Mouse (Mus musculus) limb, embryonic 15.5 days (tissue): Measurements from ENCODE around the gene Neil3. TPM values are rescaled to one million over a fixed set of nuclear protein-coding genes. Genes with fewer than 3 reads are reported as not detected.
A peak's percentile ranks its signal among the peaks of the same experiment; 100 is the strongest.

Source experiments
- ATAC-seq: fragments of 200-750 bp; cut with Nextera tagmentation; 2 replicates; pipeline ENCODE4 v1.8.0; 2017; ENCODE audit warnings: low read depth, moderate TSS enrichment; ENCODE audit not compliant: insufficient number of reproducible peaks, low FRiP score, low TSS enrichment
- H3K27ac ChIP-seq: fragments of 300-500 bp; sonication (generic); 2 replicates; pipeline ENCODE4 v1.5.1; 2015; ENCODE audit warnings: moderate library complexity, mild to moderate bottlenecking, inconsistent platforms
- H3K27me3 ChIP-seq: fragments of 300-500 bp; sonication (generic); 2 replicates; pipeline ENCODE4 v1.6.1; 2015; ENCODE audit warnings: inconsistent platforms
- H3K36me3 ChIP-seq: fragments of 300-500 bp; sonication (generic); 2 replicates; pipeline ENCODE4 v1.6.1; 2015; ENCODE audit warnings: inconsistent platforms
- H3K4me1 ChIP-seq: fragments of 300-500 bp; sonication (generic); 2 replicates; pipeline ENCODE4 v1.6.1; 2015; ENCODE audit warnings: inconsistent platforms
- H3K4me2 ChIP-seq: fragments of 300-500 bp; sonication (generic); 2 replicates; pipeline ENCODE4 v1.6.1; 2015; ENCODE audit warnings: mild to moderate bottlenecking, inconsistent platforms
- H3K4me3 ChIP-seq: fragments of 300-500 bp; sonication (generic); 2 replicates; pipeline ENCODE4 v1.5.1; 2015; ENCODE audit warnings: mild to moderate bottlenecking, inconsistent platforms
- H3K9ac ChIP-seq: fragments of 300-500 bp; sonication (generic); 2 replicates; pipeline ENCODE4 v1.6.1; 2015; ENCODE audit warnings: inconsistent platforms
- H3K9me3 ChIP-seq: fragments of 300-500 bp; sonication (generic); 2 replicates; pipeline ENCODE4 v1.6.1; 2016; ENCODE audit warnings: inconsistent platforms
- WGBS: fragments of 180-500 bp; shearing (Covaris S2); methylation state at CpG from one replicate; pipeline ENCODE4 v1.1.7; 2015; 5-methylcytosine and 5-hydroxymethylcytosine counted together
- polyA plus RNA-seq: library from polyadenylated mRNA; unstranded; fragments of >200 nt; fragmentation: Nextera tagmentation; extraction: Ambion mirVana; gene quantifications from 2 replicates; pipeline ENCODE4 v1.2.1, GENCODE M21; 2015

The Neil3 gene
- polyA plus RNA-seq = 23.4 and 24.5 TPM in 2 replicates

DNA sequence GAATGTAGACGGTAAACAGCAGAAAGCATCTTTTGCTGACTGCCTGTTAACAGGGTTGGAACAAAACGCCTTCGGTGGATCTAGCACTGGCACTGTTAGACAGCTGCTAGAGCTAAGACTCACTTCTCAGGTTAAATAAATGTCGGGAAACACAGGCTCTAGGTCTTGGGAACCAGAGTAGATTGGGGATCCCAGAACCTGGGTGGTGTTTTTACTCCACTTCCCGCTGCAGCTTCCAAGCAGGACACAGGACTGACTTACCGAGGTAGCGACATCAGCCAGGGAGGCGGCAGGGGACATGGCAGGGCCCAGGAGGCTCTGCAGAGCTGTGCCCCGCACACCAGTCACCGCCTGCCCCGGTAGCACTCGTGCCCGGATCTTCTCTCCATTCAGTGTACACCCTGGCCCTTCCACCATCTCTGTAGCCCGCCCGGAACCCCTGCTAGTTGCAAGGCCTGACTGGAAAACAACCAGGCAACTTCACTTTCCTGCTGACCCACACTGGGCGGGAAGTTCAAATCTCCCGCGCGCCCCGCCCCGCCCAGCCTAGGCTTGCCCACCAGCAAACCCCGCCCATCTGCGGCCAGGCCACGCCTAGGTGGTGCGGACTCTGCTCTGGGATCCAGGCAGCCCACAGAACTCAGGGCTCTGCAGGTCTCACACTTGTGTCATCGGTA lies at the start of gene Neil3:
TSS of gene Neil3 (minus strand) at position 571 of the 677 bp plus-strand sequence.
- peak; percentile 97 for ATAC-seq
- Histone ChIP-seq H3K4me2 (peak within 1 kb of the TSS; percentile 83), H3K4me3 (peak within 1 kb of the TSS; percentile 51), H3K9ac (0 out of 2 replicates have a peak within 1 kb of the TSS, but pooled peaks have one; percentile 27), H3K27me3 (no peaks in the 10 kb centered on the region), H3K27ac (peak within 1 kb of the TSS; percentile 44; the same call in 1 of the 2 replicates), H3K9me3 (no peaks in the 10 kb centered on the region), H3K36me3 (no peaks in the 10 kb centered on the region), H3K4me1 (0 out of 2 replicates have a peak, but pooled peaks cover 8% of the 10 kb centered on the region)
- 1% methylated on average over 26 of the region's 26 CpGs for WGBS

DNA sequence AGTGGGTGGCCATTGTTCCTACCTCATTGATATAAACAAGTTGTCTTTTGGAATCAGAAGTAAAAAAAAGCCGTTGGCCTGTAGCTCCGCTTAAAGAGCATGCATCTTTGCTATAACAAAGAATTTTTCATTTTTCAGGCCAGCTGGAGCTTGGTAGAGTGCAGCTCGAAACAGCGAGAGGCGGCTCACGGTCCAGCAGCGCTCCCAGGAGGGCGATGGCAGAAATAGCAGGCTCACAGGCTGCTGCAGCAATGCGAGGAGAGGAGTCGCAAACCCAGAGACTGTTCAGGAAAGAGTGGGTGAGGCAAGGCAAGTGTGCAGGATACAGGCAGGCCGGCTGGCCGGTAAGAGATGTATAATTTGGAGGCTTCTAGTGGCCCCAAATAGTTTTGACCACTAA lies 42.0 kb upstream of the Neil3 start:
- H3K27ac ChIP-seq = no peak overlapping the region
- no peaks in the 10 kb centered on the region for H3K36me3 ChIP-seq
- H3K4me3 ChIP-seq = no peak overlapping the region
- WGBS = 23% methylated on average over 12 of the region's 12 CpGs
- no peak for ATAC-seq
- H3K27me3 ChIP-seq = no peaks in the 10 kb centered on the region
- no peaks in the 10 kb centered on the region for H3K9me3 ChIP-seq
- H3K4me1 ChIP-seq = no peaks in the 10 kb centered on the region
- no peak overlapping the region for H3K4me2 ChIP-seq
- no peak overlapping the region for H3K9ac ChIP-seq

DNA sequence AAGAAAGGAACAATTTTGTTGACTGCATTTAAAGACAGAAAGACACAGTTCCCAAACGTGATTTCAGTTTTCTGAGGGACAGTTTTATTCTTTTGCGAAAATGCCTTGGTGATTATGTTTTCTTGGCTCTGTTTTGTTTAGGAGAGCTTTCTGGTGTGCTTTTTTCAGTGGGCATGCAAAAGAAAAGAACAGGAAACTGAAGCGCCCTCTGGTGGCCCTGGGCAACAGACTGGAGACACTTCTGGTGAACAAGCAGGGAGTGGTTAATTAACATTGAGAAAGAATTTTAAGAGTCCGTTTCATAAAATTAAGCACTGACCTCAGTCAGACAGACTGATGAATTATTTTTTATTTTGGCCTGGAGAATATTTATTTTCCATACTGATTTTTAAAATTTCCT lies 25.1 kb upstream of the Neil3 start:
- no peak for ATAC-seq
- no peaks in the 10 kb centered on the region for H3K36me3 ChIP-seq
- no peak overlapping the region for H3K9ac ChIP-seq
- H3K4me2 ChIP-seq = no peak overlapping the region
- no peaks in the 10 kb centered on the region for H3K9me3 ChIP-seq
- H3K27ac ChIP-seq = no peak overlapping the region
- no peaks in the 10 kb centered on the region for H3K27me3 ChIP-seq
- H3K4me1 ChIP-seq = no peaks in the 10 kb centered on the region
- 29% methylated on average over 4 of the region's 4 CpGs for WGBS
- no peak overlapping the region for H3K4me3 ChIP-seq

DNA sequence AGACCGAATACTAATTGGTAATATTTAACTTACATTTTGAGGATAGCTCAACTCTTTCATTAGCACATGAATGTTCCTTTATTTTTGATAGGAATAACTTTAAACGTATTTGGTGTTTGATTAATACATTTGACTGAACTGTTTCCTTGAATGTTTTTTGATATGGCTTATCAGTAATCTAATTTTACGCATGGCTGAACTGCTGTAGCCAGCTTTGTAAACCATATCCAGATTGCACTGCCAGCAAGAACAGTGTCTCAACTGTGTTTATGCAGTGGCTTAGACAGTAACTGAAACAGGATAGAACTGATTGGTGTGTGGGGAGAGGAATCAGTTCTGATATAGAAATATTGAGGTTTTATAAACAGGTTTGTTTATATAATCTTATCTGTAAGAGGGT lies 22.6 kb upstream of the Neil3 start:
- Histone ChIP-seq H3K4me1 (no peaks in the 10 kb centered on the region), H3K27ac (no peak overlapping the region), H3K27me3 (no peaks in the 10 kb centered on the region), H3K4me2 (no peak overlapping the region), H3K36me3 (no peaks in the 10 kb centered on the region), H3K9me3 (no peaks in the 10 kb centered on the region), H3K4me3 (no peak overlapping the region), H3K9ac (no peak overlapping the region)
- no peak for ATAC-seq
- WGBS = 85% methylated on average over 3 of the region's 3 CpGs

DNA sequence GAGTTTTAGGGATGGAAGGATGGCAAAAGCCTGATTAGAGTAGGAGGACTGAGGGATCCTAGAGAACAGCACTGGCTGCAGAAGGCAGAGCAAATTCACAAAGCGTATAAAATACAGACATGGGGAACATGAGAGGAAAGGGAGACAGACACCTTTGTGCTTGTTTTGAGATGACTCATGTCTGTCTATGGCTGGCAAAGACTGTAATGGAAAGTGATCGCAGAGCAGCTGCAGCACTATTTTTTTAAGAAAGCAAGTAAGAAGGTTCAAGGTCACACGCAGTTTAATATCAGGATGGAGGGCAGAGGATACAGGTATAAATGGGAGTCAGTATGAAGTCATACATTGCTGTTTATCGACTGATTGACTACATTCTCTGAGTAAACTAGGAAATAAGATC lies 8.2 kb downstream of the Neil3 start:
- H3K4me2 ChIP-seq = no peak overlapping the region
- H3K36me3 ChIP-seq = no peaks in the 10 kb centered on the region
- ATAC-seq = no peak
- H3K4me1 ChIP-seq = no peaks in the 10 kb centered on the region
- WGBS = 83% methylated on average over 4 of the region's 4 CpGs
- H3K9ac ChIP-seq = no peak overlapping the region
- no peaks in the 10 kb centered on the region for H3K27me3 ChIP-seq
- H3K9me3 ChIP-seq = no peaks in the 10 kb centered on the region
- no peak overlapping the region for H3K4me3 ChIP-seq
- no peak overlapping the region for H3K27ac ChIP-seq

DNA sequence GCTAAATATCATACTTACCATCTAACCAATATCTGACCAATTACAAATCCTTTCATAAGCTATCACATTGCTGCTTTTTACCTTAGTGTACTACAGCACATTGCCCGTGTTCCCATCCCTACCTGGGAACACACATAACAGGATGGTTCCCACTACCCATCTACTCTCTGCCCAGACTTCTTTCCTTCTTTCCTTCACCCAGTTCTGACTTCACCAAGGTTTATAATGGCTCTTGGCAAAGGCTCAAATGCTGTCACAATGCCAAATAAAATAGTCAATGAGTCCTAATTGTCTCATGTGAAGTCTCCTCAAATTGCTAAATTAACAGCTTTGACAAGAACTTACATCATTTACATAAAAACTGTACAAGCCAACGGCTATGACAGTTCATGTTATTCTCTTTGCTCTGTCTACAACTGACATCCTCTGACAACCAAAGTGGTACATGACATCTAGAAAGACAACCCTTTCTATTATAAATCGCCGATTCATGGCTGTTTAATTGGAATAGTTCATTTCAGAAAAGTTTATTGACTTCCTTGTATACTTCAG lies 9.9 kb downstream of the Neil3 start:
- no peak overlapping the region for H3K4me2 ChIP-seq
- no peak overlapping the region for H3K27ac ChIP-seq
- no peak overlapping the region for H3K9ac ChIP-seq
- no peak overlapping the region for H3K4me3 ChIP-seq
- WGBS = 89% methylated on average over 4 of the region's 4 CpGs
- H3K36me3 ChIP-seq = no peaks in the 10 kb centered on the region
- ATAC-seq = no peak
- H3K4me1 ChIP-seq = no peaks in the 10 kb centered on the region
- H3K27me3 ChIP-seq = no peaks in the 10 kb centered on the region
- H3K9me3 ChIP-seq = no peaks in the 10 kb centered on the region

DNA sequence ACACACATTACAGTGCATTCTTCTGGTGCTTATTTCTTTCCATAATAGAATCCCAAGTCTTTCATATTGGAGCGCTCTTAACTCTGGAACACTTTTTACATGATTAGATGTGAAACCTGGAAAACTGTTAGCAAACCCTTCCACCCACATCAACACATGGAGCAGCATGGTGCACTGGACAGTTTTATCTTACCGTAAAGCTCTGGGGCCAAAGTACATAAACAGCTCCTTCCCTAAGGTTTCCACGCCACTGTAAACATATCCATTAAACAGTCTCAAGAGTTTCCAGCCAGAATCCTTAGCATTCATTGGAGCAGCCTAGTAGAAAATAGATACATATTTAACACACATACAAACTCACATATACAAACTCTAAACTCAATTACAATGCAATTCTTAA lies 15.4 kb downstream of the Neil3 start:
- ATAC-seq = no peak
- Histone ChIP-seq H3K27ac (no peak overlapping the region), H3K4me1 (no peaks in the 10 kb centered on the region), H3K9ac (no peak overlapping the region), H3K4me3 (no peak overlapping the region), H3K4me2 (no peak overlapping the region), H3K36me3 (no peaks in the 10 kb centered on the region), H3K27me3 (no peaks in the 10 kb centered on the region), H3K9me3 (no peaks in the 10 kb centered on the region)
- 68% methylated on average over 3 of the region's 3 CpGs for WGBS

DNA sequence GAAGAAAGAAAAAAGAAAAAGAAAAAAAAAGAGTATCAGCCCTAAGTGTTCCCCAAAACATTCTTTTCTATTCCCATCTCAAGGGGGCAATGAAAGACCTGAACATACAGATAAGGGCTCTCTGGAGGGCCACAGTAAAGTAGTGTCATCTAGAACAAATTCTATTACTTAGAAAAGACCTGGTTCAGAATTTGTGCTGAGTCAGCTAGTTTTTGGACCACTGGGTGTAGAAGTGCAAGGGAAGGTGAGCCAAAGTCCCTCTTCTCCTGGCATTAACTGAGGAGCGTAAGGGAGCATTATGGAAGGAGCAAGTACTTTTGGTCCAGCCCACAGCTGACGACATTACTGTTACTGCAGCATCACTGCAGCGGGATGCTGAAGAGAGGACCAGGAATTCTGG lies 19.7 kb downstream of the Neil3 start:
- Histone ChIP-seq H3K9ac (no peak overlapping the region), H3K4me2 (no peak overlapping the region), H3K27me3 (no peaks in the 10 kb centered on the region), H3K4me3 (no peak overlapping the region), H3K9me3 (no peaks in the 10 kb centered on the region), H3K27ac (no peak overlapping the region), H3K36me3 (no peaks in the 10 kb centered on the region), H3K4me1 (no peaks in the 10 kb centered on the region)
- ATAC-seq = no peak
- WGBS = 93% methylated on average over 3 of the region's 3 CpGs

DNA sequence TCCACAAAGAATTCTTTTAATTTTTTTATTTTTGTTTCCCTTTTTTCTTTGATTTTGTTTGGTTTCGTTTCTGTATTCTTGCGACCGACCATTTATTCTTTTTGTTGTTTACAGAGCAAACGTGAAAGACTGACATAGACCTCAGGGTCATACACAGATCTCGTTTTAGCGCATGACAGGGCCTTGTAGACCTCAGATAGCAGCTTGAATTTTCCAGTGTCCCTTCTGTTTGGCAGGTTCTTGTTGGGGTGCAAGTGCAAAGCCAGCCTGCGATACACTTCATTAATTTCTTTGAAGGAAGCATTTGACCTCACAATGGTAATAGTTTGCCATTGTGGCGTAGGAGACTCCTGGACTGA lies 24.6 kb downstream of the Neil3 start:
- Histone ChIP-seq H3K4me2 (no peak overlapping the region), H3K27ac (no peak overlapping the region), H3K36me3 (no peaks in the 10 kb centered on the region), H3K4me3 (no peak overlapping the region), H3K9ac (no peak overlapping the region), H3K9me3 (no peaks in the 10 kb centered on the region), H3K4me1 (no peaks in the 10 kb centered on the region), H3K27me3 (no peaks in the 10 kb centered on the region)
- WGBS = 93% methylated on average over 8 of the region's 8 CpGs
- no peak for ATAC-seq

DNA sequence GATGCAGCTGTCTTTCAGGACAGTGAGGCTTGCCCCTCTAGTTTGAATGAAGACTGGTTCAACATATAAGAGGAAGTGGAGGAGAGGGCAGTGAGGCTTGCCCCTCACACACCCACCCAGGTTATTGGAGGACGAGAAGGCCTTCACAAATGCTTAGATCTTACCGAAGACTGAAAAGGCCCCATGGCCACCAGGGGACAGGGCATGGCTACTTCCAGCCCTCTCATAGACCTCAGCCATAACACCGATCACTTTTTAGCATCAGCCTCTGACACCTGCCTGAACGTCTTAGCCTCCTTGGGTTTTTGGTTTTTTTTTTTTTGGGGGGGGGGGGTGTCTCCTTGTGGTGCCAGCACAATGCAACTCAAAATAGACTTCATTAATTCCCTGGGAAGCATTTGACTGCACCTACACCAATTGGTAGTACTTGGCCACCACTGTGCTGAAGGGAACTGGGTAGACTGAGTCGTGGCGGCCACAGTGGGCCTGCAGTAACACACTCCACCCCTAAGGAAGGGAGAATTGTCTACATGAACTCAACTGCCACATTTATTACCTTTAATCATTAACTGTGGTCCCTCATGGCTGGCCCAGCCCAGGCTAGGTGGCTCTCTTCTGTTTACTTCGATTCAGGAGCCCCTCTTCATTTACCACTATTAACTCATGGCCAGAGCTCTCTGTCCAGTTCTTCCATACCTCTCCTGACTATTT lies 25.1 kb downstream of the Neil3 start:
- H3K4me2 ChIP-seq = no peak overlapping the region
- 91% methylated on average over 7 of the region's 7 CpGs for WGBS
- H3K4me1 ChIP-seq = no peaks in the 10 kb centered on the region
- H3K9me3 ChIP-seq = no peaks in the 10 kb centered on the region
- H3K27ac ChIP-seq = no peak overlapping the region
- H3K4me3 ChIP-seq = no peak overlapping the region
- no peak for ATAC-seq
- no peak overlapping the region for H3K9ac ChIP-seq
- no peaks in the 10 kb centered on the region for H3K36me3 ChIP-seq
- H3K27me3 ChIP-seq = no peaks in the 10 kb centered on the region

DNA sequence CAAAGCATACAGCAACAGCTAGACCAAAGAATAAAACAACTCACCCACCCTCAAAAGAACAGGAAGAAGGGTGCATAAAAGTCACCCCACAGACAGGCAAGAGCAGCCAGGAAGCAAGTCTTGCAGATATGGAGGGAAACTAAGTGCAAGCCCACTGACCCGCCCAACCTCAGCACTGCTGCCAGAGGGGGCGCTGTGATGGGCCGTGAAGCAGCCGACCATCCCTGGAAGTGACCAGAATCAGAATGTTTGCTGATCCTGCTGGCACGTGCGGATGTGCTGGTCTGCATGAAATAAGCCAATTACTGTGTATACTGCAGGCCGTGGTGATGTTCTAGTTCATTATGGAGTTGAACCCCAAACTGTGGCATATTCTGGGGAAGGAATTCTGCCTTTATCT lies 26.6 kb downstream of the Neil3 start:
- Histone ChIP-seq H3K36me3 (no peaks in the 10 kb centered on the region), H3K27ac (no peak overlapping the region), H3K27me3 (no peaks in the 10 kb centered on the region), H3K4me1 (no peaks in the 10 kb centered on the region), H3K9ac (no peak overlapping the region), H3K4me3 (no peak overlapping the region), H3K9me3 (no peaks in the 10 kb centered on the region), H3K4me2 (no peak overlapping the region)
- no peak for ATAC-seq
- WGBS = 70% methylated on average over 7 of the region's 7 CpGs

DNA sequence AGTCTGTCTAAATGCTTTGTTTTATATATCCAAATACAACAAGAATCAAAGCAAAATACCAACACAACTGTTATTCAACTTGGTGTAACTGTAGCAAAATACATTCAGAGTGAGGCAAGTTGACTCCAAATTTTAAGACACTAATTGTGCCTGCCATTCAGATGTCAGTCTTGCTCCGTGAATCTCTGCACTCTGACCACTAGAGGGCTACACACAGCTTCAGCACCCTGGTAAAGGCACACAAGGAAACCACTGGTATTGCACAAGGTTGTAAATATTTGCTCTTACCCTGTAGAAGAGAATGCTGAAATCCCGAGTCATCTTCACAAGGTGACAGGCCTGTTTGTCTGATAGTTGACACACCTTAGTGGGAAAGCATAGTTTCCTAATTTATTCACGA lies 31.8 kb downstream of the Neil3 start:
- H3K27ac ChIP-seq = no peak overlapping the region

More for the DNA sequence above, 31.8 kb downstream of the Neil3 start:
- Histone ChIP-seq H3K4me2 (no peak overlapping the region), H3K4me1 (no peaks in the 10 kb centered on the region), H3K9me3 (no peaks in the 10 kb centered on the region), H3K9ac (no peak overlapping the region), H3K36me3 (0 out of 2 replicates have a peak, but pooled peaks cover 5% of the 10 kb centered on the region), H3K27me3 (no peaks in the 10 kb centered on the region), H3K4me3 (no peak overlapping the region)
- no peak for ATAC-seq
- WGBS = 30% methylated on average over 3 of the region's 3 CpGs
